Mouse (Mus musculus) embryo, embryonic 11 days (tissue): ENCODE measurements at regions not wholly inside any gene's neighbourhood (a gene's known extent, or its start where the extent isn't known, plus 50 kb on each side); places are given as distances from the start of the nearest gene placed in this dataset.

Experiments
- DNase-seq: peaks from one replicate; pipeline ENCODE4 v3.0.0-alpha.2; 2015

DNA sequence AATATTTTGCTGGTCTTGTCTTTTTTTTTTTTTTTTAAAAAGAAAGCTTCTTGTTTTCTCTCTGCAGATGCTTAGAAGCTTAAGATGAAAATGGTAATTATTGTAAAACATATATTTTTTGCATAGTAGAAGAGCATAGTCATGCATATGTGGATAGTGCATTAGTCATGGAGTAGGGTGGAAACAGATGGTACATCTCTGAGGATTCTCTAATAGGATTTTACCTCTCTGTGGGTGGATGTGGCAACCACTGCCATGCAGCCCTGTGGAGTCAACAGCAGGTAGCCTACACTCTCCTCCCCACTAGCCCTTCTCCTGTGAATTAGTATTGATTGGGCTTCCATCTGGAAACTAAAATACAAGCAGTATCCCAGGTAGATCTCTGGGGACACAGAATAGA is 409.2 kb downstream of the Nr4a2 start:
- no peak for DNase-seq

DNA sequence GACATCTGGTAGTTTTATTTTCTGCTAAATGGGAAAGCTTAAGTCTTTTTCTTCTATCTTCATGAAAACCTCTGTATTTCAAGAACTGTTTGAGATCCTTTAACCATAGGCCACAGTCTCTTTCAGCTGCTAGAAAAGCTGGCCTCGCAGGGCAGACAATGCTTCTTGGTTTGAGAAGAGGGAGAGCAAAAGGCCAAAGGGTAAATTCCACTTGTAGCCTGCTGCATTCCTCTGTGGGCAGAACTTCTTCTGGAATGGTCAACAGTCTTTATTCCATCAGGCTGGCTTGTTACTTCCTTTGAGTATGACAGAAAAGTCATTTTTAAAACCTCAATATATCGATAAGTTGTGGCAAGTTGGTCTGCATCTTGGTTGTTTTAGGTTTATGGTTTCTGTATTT is 440.2 kb downstream of the Nr4a2 start:
- peak; percentile 61 for DNase-seq

DNA sequence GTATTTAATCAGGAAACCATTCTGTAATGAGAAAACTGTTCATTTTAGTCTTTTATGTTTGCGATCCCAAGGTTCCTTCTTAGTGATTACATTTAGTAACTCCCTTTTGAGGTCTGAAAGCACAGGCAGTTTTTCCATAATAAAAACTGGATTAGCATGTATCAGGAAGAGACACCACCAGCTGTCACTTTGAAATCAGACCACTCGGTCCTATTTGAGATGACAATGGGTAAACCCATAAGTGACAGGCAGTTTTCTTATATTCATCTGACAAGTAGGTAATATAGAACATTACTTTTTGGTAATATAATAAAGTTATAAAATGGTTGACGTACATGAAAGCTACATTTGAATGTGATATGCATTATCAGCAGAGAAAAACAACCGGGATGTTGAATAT is 449.9 kb downstream of the Nr4a2 start:
- DNase-seq, result no peak

DNA sequence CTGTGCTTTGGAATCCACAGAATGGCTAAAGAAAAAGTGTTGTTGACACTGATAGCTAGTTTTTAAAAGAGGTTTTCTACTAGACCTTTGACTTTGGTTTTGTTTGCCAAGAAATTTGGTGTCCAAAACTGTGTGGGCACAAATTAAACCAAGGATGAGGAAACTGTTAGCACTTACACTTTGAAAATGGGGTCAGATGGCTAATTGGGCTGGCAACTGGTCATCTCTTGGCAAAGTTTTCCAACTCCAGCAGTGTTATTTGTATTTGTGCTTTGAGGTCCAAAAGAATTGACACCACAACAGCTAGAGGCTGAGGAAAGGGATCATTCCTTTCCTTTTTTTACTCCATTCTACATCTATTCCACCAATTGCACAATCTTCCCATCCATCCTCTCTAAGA is 451.1 kb downstream of the Nr4a2 start:
- no peak for DNase-seq

DNA sequence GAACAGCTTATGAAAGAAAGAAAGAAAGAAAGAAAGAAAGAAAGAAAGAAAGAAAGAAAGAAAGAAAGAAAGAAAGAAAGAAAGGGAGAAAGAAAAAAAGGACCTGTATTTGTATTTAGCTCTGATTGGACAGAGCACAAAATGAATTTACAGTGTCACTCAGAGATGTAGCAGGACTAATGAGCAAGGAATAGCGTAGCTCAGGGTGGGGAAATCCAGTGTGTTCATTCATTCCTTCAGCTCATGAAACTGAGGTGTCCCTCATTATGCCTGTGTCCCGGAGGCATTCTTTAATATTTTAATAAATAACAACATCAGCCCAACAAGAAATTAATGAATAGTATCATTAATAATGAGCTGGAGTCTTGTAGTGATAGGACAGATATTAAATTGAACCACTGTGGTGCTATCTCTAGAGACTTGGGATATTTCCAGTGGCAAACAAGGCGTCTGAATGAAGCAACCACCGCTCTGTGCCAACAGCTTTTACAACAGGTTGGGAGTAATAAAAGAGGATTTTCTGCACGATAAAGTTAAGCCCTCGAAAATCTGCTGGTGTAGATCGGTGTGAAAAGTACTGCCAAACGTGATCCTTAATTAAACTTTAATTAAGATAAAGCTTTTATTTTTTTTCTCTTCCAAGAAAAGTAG is 461.4 kb downstream of the Nr4a2 start:
- no peak for DNase-seq
